Mouse (Mus musculus) heart, postnatal 4 days (tissue): Measurements from ENCODE around the gene Myadml2. TPM values are rescaled to one million over a fixed set of nuclear protein-coding genes. Genes with fewer than 3 reads are reported as not detected.

Source experiments
- DNase-seq: peaks from one replicate; pipeline ENCODE4 v3.0.0; 2021
- total RNA-seq, 2 experiments: library from RNA; stranded (reverse); gene quantifications; 2 replicates each; pipeline ENCODE4 v1.2.3; 2021

Myadml2 gene
- total RNA-seq, 2 experiments from 2014 or later = 26.3 to 28.1 TPM

- peak; percentile 61 for DNase-seq
These were observed 12.5 kb upstream of the Myadml2 start for GRCm38 (mm10) chr11:120660301-120661075.

DNA sequence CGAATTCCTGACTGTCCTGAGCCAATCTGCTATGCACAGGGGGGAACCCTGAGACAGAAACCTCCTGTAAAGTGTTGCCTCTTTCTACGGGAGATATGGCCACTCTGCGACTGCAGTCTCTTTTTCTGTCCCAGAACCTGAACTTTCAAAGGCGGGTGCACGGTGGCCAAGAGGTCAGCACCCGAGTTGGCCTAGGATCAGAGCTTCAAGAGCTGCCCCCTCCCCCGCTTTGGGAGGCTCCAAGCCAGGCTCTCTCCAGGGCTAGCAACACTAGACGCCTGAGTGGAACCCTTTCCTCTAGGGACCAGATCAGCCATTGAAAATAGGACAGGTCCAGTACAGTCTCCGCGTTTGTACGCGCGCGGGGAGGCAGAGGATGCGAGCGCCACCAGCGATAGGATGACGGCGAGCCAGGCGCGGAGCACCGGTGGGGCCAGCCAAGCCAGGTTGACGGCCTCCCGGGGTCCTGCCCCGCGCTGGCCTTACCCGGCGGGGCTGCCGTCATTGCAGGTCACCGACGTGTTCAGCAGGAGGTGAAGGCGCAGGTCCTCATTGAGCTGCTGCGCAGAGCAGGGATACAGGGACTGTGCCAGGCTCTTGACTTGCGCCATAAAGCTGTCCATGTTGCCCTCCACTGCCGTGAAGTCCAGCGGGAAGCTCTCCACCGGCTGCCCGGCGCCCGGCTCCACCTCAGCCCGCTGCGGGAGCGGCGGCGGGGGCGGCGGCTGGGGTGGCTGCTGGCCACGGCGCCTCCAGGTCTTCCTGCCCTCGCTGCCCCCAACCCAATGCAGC, 11.7 kb upstream of the Myadml2 start:
- DNase-seq = no peak

- peak; percentile 89 for DNase-seq
These were observed 11.0 kb upstream of the Myadml2 start for GRCm38 (mm10) chr11:120658876-120659410.

DNA sequence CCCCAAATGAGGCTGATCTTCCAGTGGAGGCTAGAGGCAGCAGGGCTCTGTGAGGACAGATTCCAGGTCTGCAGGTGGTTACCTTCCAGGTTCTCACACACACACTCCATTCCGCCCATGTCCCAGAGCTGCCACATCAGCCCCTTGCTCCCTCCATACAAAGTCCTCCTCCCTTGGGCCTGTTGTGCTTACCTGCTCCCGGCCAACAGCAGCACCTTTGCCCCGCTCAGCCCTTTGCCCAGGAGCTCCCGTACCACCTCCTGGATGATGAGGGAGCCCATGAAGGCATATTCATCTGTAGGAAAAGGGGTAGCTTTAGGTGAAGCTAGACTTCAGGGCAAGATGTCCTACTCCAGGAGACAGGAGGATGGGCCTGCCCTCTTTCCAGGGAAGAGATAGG, 9.3 kb upstream of the Myadml2 start:
- DNase-seq = no peak

DNA sequence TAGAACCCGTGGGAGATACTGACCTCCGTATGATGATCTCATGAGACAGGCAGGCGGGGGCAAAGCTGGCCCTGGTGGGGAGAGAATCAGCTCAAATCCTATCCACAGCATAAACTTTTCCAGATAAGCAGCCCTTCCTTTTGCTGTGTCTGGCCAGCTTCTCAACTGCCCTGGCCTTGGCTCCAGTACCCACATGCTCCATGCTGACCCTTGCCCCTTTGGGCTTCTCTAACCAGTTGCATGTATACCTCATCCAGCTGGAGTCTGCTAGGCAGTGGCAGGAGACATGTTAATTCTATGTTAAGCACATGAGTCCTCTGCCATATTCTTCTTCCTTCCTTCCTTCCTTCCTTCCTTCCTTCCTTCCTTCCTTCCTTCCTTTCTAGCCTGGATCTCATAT, 6.8 kb upstream of the Myadml2 start:
- no peak for DNase-seq

DNA sequence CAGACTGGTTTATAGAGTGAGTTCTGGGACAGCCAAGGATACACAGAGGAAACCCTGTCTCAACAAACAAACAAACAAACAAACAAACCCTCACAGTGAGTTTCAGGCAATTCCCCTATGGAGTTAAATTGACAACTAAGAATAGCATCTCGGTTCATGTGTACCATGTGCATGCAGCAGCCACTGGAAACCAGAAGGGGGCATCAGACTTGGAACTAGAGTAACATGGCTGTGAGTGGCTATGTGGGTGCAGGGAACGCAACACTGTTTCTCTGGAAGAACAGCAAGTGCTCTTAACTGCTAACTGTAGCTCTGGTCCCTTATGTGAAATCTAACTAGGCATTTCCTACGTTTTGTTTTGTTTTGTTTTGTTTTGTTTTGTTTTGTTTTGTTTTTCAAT, 3.9 kb upstream of the Myadml2 start:
- DNase-seq = no peak

DNA sequence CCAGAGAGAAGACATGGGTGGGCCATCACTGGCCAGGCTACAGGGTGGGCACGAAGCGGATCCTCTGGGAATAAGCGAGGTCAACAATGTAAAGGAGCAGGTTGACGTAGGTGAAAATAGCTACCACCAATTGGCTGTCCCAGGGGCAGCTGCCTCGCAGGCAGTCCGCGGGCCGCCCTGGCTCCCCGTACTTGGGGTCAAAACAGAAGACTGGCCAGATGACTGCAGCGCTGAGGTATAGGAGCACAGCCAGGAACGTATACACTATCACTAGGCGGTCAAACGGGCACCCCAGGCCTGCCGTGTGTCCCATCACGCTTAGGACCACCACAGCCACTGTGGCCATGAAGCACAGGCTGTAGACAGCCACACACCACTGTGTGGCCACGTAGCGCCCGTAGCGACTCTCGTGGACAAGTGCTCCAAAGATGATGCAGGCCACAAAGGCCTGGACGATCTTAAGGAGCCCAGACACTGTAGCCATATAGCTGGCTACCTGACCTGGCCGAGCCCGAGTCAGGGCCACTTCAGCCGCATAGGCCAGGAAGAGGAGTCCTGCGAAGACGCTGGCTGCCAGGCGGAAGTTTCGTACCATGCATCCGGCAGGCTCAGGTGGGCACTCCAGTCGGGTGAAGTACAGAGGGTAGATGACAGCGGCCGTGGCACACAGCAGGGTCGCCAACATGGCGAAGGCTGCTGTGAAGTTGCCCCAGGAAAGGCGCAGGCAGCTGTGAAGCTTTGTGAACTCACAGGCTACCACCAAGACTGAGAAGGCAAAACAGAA, 719 bp downstream of the Myadml2 start:
- DNase-seq = no peak

DNA sequence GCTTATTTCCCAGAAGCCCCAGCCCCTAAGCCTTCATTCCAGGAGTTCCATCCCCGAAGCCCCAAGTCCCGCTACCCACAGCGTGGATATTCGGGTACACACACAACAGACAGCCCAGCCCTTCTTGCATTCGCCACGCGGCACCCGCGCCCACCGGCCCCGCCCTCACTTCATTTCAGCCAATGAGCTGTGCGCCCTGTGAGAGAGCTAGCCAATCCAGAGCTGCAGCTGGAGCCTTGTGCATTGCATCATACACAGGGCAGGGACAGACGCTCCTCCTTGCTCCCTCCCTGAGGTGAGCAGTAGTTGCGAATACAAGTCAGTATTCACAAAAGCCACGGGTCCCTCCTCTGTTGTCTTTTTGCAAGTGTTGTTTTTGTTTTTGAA, 4.4 kb downstream of the Myadml2 start, which contains the start of gene Pycr1:
TSS of gene Pycr1 (minus strand) at position 169 of the 387 bp plus-strand sequence.
- peak; percentile 95 for DNase-seq

GRCm38 (mm10) chr11:120642939-120643600, 4.9 kb downstream of the Myadml2 start:
- DNase-seq = peak; percentile 37

GRCm38 (mm10) chr11:120641869-120642268, 6.1 kb downstream of the Myadml2 start:
- DNase-seq = no peak

- DNase-seq = no peak
These were observed 6.7 kb downstream of the Myadml2 start for GRCm38 (mm10) chr11:120641255-120641654.

DNA sequence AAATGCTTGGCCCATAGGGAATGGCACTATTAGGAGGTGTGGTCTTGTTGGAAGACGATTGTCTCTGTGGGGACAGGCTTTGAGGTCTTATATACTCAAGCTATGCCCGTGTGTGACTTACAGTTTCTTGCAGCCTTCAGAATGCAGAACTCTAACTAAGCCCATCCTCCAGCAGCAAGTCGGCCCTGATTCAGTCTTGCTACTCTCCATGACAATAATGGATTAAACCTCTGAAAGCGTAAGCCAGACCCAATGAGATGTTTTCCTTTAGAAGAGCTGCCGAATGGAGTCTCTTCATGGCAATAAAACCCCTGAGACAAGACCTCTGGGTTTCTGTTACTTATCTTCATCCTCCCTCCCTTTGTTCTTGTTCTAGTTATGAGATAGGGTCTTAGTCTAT, 13.1 kb downstream of the Myadml2 start:
- DNase-seq = no peak

DNA sequence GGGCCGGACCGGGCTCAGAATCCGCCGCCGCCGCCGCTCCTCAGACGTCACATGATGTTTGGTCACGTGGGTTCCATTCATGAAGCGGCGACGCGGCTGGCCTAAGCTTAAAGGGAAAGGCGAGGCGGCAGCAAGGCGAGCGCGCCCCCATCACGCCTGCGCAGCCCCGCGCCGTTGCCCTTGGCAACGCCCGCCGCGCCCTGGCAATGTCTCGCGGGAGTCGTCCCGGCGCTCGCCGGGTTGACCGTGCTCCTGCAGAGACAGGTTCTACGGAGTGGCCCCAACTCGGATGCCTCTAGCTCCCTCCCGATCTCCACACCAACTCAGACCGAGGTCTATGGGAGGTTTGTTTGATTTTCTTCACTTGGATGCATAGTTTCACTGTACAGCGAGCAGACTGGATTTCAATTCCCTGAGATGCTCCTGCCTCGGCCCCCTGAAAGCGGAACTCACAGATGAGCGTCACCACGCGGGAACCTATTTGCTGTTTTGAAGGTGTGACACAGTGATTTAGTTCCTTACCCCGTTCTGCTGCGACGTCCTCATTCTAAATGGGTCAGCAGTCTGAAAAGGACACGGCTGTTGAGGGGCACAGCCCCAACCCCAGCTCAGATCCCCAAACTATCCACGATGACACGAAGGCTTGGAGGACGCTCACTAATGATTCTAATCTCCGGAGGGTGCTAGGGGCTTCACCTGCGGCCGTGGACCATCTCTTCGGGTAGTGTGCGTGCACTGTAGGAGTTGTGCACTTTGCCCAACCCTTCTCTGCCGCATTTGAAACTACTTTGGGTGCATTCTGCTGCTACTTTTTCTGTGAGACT, 14.2 kb downstream of the Myadml2 start, which contains the start of gene Mafg:
TSS of gene Mafg (minus strand) at position 81 of the 824 bp plus-strand sequence.
- peak; percentile 95 for DNase-seq

- DNase-seq = peak; percentile 74
These were observed 15.1 kb downstream of the Myadml2 start for GRCm38 (mm10) chr11:120632559-120633519.

DNA sequence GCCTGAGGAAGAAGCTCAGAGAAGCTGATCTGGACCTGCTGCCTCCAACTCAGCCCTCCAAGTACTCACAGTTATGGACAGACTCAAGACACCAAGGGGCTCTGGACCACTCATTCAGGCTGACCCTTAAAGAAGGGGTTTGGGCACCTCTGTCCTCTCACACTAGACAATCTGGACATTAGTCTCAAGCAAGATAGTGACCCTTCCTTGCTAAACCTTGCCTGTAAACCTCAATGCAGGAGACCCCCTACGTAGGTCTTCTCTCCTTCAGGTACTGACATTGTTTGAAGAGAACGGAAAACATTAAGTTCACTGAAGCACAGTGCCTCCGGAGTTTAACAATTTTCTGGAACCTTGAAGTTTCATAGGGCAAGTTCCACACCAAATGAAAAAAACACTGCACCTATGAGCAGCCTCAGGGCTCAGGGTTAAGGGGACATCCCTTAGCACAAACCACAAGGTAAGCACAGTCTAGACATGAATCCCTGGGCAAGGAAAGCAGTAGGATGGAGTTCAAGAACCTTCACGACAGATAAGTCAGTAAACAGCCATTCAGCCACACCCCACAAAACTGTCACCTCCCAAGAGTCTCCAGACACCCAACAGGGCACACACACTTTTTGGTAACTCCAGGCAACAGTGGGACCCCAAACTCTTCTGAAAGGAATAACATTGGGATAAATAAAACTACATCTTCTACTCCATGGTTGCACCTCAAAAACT, 16.1 kb downstream of the Myadml2 start:
- DNase-seq = no peak

- no peak for DNase-seq
These were observed 16.9 kb downstream of the Myadml2 start for GRCm38 (mm10) chr11:120630881-120631725.

DNA sequence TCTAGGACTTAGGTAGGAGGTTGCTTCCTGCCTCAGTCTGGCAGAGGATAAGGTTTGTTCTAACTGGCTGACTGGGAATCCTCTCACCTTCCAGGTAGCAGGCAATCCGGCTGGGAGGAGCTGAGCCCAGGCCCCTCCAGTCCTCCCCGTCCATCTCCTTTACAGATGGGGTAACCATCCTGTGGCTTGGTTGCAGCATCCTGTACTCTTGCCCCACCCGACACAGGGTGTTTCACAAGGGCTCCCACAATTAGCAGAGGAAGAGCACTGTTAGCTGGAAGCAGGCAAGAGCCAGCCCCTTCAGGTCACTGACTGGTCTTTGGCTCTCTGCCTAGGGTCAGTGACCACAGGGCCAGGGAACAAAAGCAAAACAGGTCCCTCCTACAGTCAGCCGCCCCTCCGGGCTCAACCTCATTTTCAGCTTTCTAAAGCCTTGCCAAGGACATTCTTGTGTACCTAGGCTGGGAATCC, 17.5 kb downstream of the Myadml2 start:
- no peak for DNase-seq

GRCm38 (mm10) chr11:120629911-120630310, 18.0 kb downstream of the Myadml2 start:
- peak; percentile 65 for DNase-seq
